Mouse (Mus musculus) A20 (cell line): ENCODE measurements around the gene Ttll5.

Experiments
- DNase-seq: peaks from one replicate; pipeline ENCODE4 v3.0.0-alpha.2; 2011; ENCODE audit warnings: low read depth, low spot score

The Ttll5 gene

DNA sequence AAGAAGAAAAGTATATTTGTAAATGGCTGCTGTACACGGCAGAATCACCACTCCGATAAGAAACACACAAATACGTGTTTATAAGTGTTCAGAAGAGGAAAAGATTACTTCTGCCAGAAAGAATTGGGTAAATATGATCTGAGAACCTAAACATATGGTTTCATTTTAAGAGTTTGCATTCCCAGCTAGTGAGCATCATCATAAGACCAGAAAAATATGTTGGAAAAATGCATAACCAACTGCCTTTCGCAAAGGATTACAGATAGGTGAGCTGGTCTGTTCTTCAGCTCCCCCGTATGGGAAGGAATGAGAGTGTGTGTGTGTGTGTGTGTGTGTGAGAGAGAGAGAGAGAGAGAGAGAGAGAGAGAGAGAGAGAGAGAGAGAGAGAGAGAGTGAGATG is 186.2 kb downstream of the Ttll5 start:
- no peak for DNase-seq

DNA sequence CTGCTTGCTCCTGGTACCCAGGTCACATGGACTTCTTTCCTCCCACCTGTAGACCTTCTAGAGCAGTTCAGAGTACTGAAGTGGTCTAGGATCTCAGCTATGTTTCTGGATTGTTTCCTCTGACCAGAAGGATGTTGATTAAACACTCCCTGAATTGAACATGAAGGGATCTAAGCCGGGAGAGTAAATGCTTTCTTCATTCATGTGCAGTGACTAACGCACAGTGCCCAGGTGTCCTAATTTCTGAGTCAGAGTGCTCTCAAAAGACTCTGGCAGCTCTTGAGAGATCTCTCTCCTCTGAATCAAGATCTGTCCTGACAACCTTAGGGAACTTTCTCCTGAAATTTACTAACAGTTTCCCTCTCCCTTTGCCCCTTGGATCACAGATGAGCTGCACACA is 187.7 kb downstream of the Ttll5 start:
- no peak for DNase-seq

DNA sequence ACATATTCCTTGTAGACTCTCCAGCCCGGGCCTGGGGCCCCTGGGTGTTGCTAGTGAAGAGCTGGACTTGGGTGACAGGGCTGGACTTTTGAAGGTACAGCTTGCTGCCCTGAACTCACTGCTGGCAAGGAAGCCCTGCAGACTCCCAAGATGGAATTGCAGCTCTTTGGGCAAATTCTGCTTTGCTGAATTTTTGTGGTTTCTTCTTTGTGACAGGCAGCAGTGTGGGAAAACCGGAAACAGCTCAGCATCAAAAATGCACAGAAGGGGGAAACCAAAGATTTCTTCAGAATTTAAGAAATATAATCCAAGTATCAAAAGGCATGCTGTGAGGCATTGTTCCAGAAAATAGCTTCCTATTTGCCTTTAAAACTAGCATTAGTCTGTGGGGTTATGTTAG is 189.7 kb downstream of the Ttll5 start:
- no peak for DNase-seq

DNA sequence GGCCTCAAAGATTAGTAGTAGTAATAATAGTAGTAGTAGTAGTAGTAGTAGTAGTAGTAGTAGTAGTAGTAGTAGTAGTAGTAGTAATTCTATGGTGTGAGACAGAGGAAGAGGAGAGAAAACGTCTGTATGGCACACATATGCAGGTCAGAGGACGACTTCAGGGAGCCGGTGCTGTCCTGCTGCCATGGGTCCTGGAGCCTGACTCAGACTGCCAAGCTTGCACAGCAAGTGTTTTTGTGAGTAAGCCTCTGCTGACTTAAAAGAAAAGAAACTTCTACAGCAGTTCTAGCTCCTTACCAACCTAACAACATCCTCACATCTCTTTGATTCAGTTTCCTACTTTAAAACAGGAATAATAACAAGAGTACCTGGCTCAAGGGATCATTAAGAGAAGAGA is 190.2 kb downstream of the Ttll5 start:
- DNase-seq: no peak

GRCm38 (mm10) chr12:86015114-86015513 is 190.7 kb downstream of the Ttll5 start:
- no peak for DNase-seq

DNA sequence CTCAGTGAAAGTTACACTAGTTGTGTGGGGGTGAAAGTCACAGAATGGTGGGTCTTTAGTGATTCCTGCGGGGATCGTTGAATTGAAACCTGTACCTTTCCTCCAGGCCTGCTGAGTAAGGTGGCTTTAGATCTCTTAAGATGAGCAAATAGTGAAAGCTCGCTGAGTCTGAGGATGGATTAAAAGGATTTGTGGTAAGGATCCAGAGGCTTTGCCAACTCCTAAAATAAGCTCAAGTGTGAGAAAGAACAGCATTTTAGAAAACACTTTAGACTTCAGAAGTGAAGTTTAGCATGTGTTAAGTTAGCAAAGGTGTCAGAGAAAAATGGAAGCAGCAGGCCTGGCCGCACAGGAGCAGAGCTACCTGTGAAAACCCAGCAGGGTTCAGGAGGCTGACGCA is 192.9 kb downstream of the Ttll5 start:
- no peak for DNase-seq

DNA sequence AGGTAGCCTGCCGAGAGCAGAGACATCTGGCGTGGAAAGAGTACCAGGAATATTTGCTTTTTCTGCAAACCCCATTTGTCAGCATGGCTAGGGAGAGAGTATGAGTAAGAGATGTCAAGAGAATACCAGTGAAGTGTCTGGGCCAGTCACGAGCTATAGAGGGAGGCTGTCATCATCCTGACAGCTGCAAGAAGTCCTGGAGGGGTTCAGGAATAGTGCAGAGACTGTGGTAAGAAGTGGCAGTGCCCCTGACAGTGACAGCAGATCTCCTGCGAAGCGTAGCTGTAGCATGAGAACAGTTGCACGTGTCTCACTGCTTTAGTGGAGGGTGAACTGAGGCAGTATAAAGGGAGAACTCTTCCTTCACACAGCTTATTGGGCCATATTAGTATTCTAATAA is 197.1 kb downstream of the Ttll5 start:
- DNase-seq: no peak

DNA sequence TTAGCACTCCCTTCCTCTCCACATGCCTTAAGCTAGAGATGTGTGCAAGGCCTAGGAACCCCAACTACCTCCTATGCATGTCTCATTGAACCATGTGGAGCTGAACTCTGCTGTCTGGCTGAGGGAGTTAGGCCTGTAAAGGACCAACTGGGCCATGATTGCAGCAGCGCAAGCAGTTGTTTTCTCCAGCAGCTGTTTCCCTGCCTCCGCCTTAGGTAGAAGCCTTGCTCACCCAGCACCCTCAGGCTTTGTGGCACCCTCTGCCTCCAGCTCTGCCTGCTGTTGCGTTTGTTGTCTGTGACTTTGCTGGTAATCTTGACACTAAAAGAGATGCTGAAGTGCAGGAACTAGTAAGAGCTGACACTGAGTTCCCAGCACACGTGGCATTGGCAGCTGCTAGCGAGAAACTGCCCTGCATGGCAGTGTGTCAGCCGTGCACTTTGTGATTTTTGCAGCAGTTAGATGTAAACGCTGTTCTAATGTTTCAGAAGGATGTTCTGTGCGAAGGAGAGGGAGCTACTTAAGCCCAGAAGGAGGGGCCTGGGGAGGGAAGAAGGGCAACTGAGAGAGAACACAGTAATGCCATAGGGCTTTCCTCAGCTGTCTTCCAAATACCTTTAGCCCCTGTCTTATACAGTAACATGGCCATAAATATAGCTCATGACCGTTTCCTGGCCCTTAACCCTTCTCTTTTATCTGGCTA is 198.0 kb downstream of the Ttll5 start:
- no peak for DNase-seq

DNA sequence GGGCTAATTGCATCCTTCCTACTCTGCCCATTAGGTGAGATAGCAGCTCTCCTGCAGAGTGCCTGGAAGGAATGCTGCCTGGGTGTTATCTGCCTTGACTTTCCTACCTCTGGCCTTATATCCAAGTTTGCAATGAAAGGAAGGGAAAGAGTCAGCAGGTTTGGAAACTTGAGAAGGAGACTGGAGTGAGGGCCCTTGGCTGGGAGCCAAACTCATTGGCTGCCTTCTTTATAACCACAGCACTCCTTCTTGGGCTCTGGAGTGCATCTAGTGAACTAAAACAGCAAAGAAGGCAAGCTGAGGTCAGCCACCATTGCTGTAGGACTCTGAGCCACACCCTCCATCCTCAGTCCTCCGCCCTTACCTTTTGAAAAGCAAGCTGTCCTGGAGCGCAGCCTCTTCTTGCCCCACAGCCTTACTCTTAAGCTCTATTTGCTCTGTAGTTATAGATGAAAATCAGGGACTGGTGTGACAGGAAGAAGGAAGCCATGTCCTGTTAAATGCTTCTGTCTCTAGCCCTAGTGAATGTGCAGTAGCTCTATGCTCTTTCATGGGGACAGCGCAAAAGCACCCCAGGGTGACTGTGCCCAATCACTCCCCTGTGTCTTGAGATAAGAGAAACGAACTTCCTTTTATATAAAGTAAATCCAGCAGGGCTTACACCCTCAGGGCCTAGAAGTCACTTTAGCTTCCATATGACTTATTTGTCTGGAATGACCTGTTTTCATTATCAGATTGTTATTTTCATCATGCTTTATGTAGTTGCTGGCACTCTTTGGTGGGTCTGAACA is 198.8 kb downstream of the Ttll5 start:
- no peak for DNase-seq

DNA sequence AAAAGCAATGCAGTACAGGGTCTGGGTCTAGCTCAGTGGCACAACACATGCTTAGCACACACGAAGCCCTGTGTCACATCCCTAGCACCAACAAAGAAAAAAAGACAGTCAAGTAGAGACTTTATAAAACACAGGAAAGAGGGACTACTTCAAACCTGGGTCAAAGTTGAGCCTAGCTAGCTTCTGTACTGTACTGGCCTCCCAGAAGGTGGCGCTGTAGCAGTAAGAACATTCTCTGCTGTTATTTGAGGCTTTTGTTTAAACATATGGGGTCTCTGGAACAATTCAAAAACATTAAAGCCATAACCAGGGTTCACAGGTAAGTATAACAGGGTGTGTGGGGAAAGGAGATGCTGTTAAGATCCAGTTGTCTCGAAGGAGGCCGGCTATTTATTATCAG is 200.0 kb downstream of the Ttll5 start:
- DNase-seq: peak; percentile 53

DNA sequence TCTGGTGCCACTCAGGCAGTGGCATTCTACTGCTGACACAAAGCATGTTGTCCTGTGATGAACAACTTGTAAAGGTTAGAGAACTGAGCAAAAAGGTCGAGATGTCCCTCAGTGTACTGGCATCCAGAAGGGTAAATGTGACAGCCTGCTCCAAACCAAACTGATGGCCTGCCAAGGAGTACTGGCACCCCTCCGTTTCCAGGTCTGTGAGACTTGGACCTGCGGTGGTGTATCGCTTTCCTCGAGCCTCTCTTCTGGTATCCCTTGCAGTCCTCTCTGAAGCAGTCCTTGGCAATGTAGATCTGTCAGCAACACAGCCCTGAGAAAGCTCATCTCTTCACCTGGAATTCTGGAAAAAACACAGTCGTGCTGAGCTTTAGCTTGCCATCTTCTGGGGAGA is 201.0 kb downstream of the Ttll5 start:
- DNase-seq: no peak

DNA sequence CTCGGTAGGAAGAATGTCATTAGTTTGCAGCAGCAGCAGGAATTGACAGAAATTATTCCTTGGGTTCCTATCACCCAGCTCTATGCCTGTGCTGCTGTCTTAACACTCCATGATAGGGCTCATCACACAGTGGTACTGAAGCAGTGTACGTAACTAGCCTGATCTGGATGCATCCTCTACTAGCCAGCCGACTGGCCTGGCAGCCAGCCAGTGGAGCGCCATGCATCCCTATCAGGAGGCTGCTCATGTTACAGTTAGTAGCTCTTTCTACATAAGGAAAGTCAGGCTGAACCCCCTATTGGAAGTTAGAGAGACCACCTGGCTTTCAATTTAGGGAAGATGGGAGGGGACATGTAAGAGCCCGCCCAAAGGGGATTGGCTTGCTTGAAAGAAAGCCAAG is 202.5 kb downstream of the Ttll5 start:
- DNase-seq: no peak

GRCm38 (mm10) chr12:86027747-86028146 is 203.3 kb downstream of the Ttll5 start:
- no peak for DNase-seq

DNA sequence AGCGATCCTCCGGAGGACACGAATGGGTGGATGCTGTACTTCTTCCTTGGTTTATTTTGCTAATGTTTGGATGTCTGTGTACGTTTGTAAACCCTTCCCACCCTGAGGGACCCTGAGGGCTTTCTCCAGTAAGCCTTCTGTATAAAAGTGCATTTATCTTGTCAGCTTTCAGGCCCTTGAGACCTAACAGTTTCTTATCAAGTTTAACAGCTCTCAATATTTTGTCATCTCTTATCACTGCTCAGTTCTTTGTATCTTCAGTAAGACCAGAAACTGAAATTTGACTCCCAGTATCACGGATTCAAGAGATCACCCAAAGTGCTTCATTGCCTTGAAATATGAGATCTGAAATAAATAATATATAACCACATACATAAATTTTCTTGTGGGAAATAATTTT is 206.5 kb downstream of the Ttll5 start:
- DNase-seq: no peak

GRCm38 (mm10) chr12:86035586-86035985 is 211.1 kb downstream of the Ttll5 start:
- DNase-seq: no peak

GRCm38 (mm10) chr12:86036368-86037166 is 212.1 kb downstream of the Ttll5 start:
- no peak for DNase-seq

- no peak for DNase-seq
Measured at GRCm38 (mm10) chr12:86037235-86037921, 212.9 kb downstream of the Ttll5 start.

GRCm38 (mm10) chr12:86039078-86039477 is 214.6 kb downstream of the Ttll5 start:
- DNase-seq: no peak

GRCm38 (mm10) chr12:86039751-86040150 is 215.3 kb downstream of the Ttll5 start:
- no peak for DNase-seq

- DNase-seq: peak; percentile 73
Measured at GRCm38 (mm10) chr12:86046141-86046540, 221.7 kb downstream of the Ttll5 start.

GRCm38 (mm10) chr12:86046776-86047175 is 222.3 kb downstream of the Ttll5 start:
- DNase-seq: no peak

- DNase-seq: no peak
Measured at GRCm38 (mm10) chr12:86047376-86047775, 222.9 kb downstream of the Ttll5 start.
